Mouse (Mus musculus): Measurements from ENCODE around the gene Trnau1ap. TPM values are rescaled to one million over a fixed set of nuclear protein-coding genes. Genes with fewer than 3 reads are reported as not detected.
A peak's percentile ranks its signal among the peaks of the same experiment; 100 is the strongest.

Gene Trnau1ap
- total and polyA plus RNA-seq, 3 experiments, result 60.7 to 80.5 (median 71.5) TPM

DNA sequence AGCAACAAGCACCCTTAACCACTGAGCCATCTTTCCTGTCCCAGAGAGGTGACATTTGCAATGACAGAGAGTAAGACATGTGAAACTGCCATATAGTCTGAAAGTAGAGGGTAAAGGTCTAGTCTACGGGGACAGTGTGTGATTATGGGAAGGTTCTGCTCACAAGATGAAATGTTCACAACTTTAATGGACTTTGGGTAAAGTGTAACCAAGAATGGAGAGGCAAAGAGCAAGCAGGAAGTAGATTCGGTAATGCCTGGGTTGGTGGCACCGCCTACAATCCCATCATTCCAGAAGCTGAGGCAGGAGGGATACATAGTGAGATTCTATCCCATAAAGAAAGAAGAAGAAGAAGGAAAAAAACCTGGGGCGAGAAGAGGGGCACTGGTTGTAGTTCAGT is 16.9 kb upstream of the Trnau1ap start:
- H3K79me2 ChIP-seq (replicated peaks; ENCODE audit: control insufficient read depth, extremely low read depth, insufficient read depth, poor library complexity, severe bottlenecking), result peaks cover 43% of the 10 kb centered on the region
- no peaks in the 10 kb centered on the region for H3K27me3 ChIP-seq (replicated peaks)
- H3K36me3 ChIP-seq (replicated peaks in 1 of 2; ENCODE audit: control insufficient read depth in 1 of 2, insufficient read depth in 1 of 2, low read length in 1 of 2), result peaks cover 9 to 34% of the 10 kb centered on the region in 2 experiments
- H3K4me3 ChIP-seq (replicated peaks in 1 of 3; ENCODE audit: low read depth in 2 of 3, low read length in 2 of 3, poor library complexity in 1 of 3), result no peak overlapping the region
- H3K27ac ChIP-seq (ENCODE audit: insufficient read depth, low read depth), result no peak overlapping the region
- DNase-seq (ENCODE audit: extremely low read depth), result no peak
- H3K4me1 ChIP-seq (ENCODE audit: control insufficient read depth in 1 of 2, insufficient read depth in 2 of 2), result peaks cover 16 to 62% of the 10 kb centered on the region in 2 experiments
- in situ Hi-C loops (cut with MboI; ENCODE audit: low pct_ligation_motif_present, low pct_unique_long_range_greater_than_20kb, low sequenced_read_pairs) (no loop called here), dilution Hi-C loops (cut with MboI; ENCODE audit: extremely low pct_ligation_motif_present, extremely low pct_unique_long_range_greater_than_20kb, low sequenced_read_pairs) (no loop called here)
- no peak overlapping the region for H3K9ac ChIP-seq (ENCODE audit: insufficient read depth, low read depth)
- H3K9me3 ChIP-seq (replicated peaks; ENCODE audit: low read length), result no peaks in the 10 kb centered on the region
- no peak for TF ChIP-seq HCFC1 (IDR thresholded peaks at IDR 0.05; ENCODE audit: low read depth, low read length)
- TF ChIP-seq MEF2A (IDR thresholded peaks at IDR 0.05; ENCODE audit: borderline replicate concordance, low read depth, low read length), result no peak
- H3K4me2 ChIP-seq (ENCODE audit: insufficient read depth, low read depth, poor library complexity, severe bottlenecking), result no peak overlapping the region

DNA sequence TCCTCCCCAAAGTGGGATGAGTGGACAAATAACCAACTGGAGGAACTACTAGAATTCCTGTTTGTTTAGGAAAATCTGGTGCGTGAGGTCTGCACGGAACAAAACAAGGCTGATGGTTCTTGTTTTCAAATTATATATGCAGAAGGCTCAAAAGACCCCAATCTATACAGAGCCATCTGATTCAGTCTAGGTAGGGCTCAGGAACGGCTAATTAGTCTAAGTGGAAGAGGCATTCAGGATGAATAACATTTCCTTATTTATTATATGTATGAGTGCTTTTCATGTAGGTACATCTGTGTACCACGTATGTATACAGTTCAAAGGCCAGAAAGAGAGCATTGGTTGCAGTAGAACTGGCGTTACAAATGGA is 16.5 kb upstream of the Trnau1ap start:
- TF ChIP-seq ZKSCAN1 (IDR thresholded peaks at IDR 0.05; ENCODE audit: borderline replicate concordance, low read depth, low read length), result no peak
- TF ChIP-seq USF2 (conservative IDR thresholded peaks at IDR 0.05; ENCODE audit: low read depth, low read length), result no peak
- no peak for TF ChIP-seq ZMIZ1 (IDR thresholded peaks at IDR 0.05; ENCODE audit: low read depth, low read length)
- TF ChIP-seq SMC3 (IDR thresholded peaks at IDR 0.05; ENCODE audit: low read depth, low read length), result no peak
- no peak for TF ChIP-seq RAD21 (IDR thresholded peaks at IDR 0.05; ENCODE audit: low read depth, low read length)
- TF ChIP-seq NELFE (IDR thresholded peaks at IDR 0.05; ENCODE audit: low read depth, low read length), result no peak
- TF ChIP-seq POLR2A (IDR thresholded peaks at IDR 0.05; ENCODE audit: low read depth, low read length), result no peak
- TF ChIP-seq ETS1 (conservative IDR thresholded peaks at IDR 0.05; ENCODE audit: low read depth, low read length), result no peak
- TF ChIP-seq EP300 (IDR thresholded peaks at IDR 0.05; ENCODE audit: low read length), result no peak
- no peak for TF ChIP-seq E2F4 (IDR thresholded peaks at IDR 0.05; ENCODE audit: insufficient replicate concordance, low read depth, low read length)
- TF ChIP-seq TCF12 (IDR thresholded peaks at IDR 0.05; ENCODE audit: low read depth, low read length), result no peak
- no peak for TF ChIP-seq IRF4 (IDR thresholded peaks at IDR 0.05; ENCODE audit: low read depth, low read length)
- no peak for TF ChIP-seq POLR2AphosphoS2 (IDR thresholded peaks at IDR 0.05; ENCODE audit: low read depth, low read length)
- no peak for TF ChIP-seq MEF2A (IDR thresholded peaks at IDR 0.05; ENCODE audit: borderline replicate concordance, low read depth, low read length)
- no peak for TF ChIP-seq MAZ (IDR thresholded peaks at IDR 0.05; ENCODE audit: low read depth, low read length)
- Histone ChIP-seq H3K9ac (ENCODE audit: insufficient read depth, low read depth) (no peak overlapping the region), H3K9me3 (replicated peaks; ENCODE audit: low read length) (no peaks in the 10 kb centered on the region), H3K79me2 (replicated peaks; ENCODE audit: control insufficient read depth, extremely low read depth, insufficient read depth, poor library complexity, severe bottlenecking) (peaks cover 44% of the 10 kb centered on the region), H3K27ac (ENCODE audit: insufficient read depth, low read depth) (no peak overlapping the region), H3K27me3 (replicated peaks) (no peaks in the 10 kb centered on the region), H3K4me1 (ENCODE audit: control insufficient read depth in 1 of 2, insufficient read depth in 2 of 2) (peaks cover 13 to 58% of the 10 kb centered on the region in 2 experiments), H3K4me2 (ENCODE audit: insufficient read depth, low read depth, poor library complexity, severe bottlenecking) (no peak overlapping the region), H3K4me3 (replicated peaks in 1 of 3; ENCODE audit: low read depth in 2 of 3, low read length in 2 of 3, poor library complexity in 1 of 3) (peak overlapping the region in 1 of 3 experiments; percentile 95), H3K36me3 (replicated peaks in 1 of 2; ENCODE audit: control insufficient read depth in 1 of 2, insufficient read depth in 1 of 2, low read length in 1 of 2) (peaks cover 6 to 32% of the 10 kb centered on the region in 2 experiments)
- dilution Hi-C loops (cut with MboI; ENCODE audit: extremely low pct_ligation_motif_present, extremely low pct_unique_long_range_greater_than_20kb, low sequenced_read_pairs), result no loop called here
- in situ Hi-C loops (cut with MboI; ENCODE audit: low pct_ligation_motif_present, low pct_unique_long_range_greater_than_20kb, low sequenced_read_pairs), result no loop called here
- no peak for DNase-seq (ENCODE audit: extremely low read depth)
